Mouse (Mus musculus) E14TG2a.4 (cell line): ENCODE data around the gene Macrod1.

Experiments
- CTCF ChIP-seq: conservative IDR thresholded peaks from 2 replicates; pipeline ENCODE4 v1.5.1; 2014; ENCODE audit warnings: low read length
- NANOG ChIP-seq: IDR thresholded peaks from 2 replicates; pipeline ENCODE4 v1.6.1; 2014; ENCODE audit warnings: borderline replicate concordance, low read length, mixed read lengths
- POU5F1 ChIP-seq: IDR thresholded peaks from 2 replicates; pipeline ENCODE4 v1.6.1; 2014; ENCODE audit warnings: low read length, borderline replicate concordance

DNA sequence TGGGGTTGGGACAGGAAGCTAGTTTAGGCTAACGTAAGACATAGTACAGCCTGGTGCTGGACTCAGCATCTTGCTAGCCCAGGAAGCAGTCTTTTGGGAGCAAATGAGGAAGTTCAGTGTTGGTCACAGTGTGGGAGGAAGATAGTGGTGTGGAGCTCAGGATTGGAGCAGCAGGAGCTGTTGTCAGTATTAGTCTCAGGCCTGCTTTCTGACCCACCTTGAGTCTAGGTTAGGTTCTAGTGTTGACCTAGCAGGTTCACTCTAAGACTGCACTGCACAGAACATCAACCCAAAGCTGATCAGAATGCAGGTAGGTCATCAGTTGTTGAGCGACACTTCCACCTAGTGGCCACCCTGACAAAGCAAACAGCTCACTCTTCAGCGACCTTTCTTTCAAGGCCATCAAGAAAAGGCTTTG, 36.4 kb upstream of the Macrod1 start:
- TF ChIP-seq CTCF (peak; percentile 57), POU5F1 (no peak), NANOG (no peak)
